Mouse (Mus musculus) left cerebral cortex, adult 8-10 months (tissue): ENCODE results near the gene Zan. TPM values are rescaled to one million over a fixed set of nuclear protein-coding genes. Genes with fewer than 3 reads are reported as not detected.
"Not testable (repeated sequence)": the region's sequence is repeated elsewhere in the genome, so short reads cannot be mapped to it uniquely, and the experiment has no call there.

ENCODE experiments used
- DNase-seq, 2 experiments: peaks; one replicate each; pipeline ENCODE4 v3.0.0; 2022; ENCODE audit warnings: low spot score in 2 of 2
- total RNA-seq, 4 experiments: library from RNA; stranded (reverse); gene quantifications; 2 replicates each; pipeline ENCODE4 v1.2.4; 2022

The Zan gene
- total RNA-seq, 4 experiments from 2014 or later: 0.20 to 0.53 (median 0.29) TPM

DNA sequence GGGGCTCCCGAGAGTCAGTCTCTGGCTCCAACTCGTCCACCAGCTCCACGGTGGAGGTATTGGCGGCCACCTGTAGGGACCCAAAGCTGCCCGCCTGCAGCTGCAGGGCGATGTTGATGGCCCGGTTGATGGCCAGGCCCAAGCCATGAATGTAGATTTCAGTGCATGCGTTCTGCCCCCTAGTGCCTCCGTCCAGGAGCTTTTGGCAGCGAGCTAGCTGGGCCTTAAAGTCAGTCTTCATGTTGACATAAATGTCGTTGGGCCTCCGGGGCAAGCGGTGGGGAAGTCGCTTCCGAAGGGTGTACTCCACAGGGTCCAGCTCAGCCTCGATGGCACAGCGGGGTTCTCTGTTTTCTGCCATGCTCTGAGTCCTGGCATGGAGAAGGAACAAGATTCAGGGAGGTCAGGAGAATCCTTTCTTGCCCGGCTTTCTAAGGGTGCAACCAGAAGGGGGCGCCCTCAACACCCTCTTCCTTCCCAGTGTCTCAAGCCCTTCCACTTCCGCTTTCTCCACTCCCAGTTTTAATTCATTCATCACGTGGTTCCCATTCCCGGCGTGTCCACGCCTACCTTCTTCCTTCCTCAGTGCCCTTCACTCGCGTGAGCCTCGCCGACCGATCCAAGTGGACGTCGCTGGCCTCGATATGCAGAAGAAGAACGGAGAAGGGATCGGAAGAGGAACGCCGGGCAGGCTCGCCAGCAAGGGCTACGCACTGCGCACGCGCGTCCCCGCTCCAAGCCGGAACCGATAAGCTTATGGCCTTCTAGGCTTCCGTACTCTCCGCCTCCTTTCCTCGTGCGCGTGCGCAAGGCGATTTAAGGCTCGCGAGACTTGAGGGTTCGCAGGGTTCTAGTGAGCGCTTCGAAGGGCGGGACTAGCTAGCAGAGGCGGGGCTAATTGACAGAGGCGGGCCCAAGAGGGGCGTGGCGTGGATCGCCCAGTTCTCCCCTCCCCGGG, 25.1 kb upstream of the Zan start, which contains the start of gene Pop7:
TSS of gene Pop7 (minus strand) at position 810 of the 958 bp plus-strand sequence.
- peak; percentile 99 to 100 for DNase-seq

DNA sequence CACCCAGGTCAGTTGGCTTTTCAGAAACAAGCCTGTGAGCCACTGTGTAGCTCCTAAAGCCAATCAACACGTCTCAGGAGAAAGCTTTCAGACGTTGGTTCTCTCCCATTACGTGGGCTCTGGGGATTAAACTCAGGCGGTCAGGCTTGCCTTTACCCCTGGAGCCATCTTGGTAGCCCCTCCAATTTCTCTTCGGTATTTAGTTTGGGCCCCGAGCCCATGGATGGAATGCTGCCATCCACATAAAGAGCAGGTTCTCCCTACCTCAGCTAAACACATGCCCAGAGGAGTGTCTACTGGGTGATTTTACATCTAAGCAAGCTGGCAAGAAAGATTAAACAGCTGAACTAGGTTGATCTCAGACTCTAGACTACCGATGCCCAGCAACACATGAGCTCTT, 23.3 kb upstream of the Zan start:
- no peak for DNase-seq

DNA sequence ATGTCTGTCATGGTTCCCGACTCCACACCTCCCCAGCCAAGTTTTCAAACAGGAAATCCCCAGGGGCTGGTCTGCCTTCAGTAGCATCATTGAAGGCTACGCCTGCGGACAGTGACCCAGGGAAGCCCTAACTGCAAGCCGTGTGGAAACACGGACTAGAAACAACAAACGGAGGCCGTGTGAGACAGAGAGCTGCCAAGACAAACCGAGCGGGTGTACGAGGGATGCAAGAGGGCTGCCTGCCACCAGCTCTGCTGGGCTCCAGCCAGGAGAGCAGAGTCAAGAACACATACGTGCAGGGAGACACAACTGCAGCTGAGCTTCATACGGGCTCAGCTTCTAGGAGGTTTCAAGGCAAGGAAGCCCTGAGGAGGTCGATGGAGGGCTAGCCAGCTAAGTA, 17.0 kb upstream of the Zan start:
- DNase-seq: no peak

DNA sequence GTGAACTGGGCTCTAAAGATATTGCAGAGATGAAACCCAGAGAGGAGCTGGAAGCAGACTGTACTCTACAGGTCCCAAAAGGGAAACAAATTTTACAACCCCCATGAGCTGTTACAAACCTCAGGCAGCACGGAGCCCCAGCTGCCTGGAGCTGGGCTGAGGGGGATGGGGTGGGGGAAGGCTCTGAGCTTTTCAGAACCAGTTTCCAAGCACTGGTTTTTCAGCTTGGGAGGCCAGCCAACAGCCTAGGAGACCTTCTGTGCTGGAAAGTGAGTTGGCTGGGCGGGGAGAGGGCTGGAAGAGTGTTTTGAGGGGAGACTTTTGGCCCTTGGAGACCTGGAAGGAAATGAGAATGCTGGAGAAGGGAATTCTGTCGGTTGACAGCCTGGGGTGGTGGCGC, 14.7 kb upstream of the Zan start:
- DNase-seq: no peak

DNA sequence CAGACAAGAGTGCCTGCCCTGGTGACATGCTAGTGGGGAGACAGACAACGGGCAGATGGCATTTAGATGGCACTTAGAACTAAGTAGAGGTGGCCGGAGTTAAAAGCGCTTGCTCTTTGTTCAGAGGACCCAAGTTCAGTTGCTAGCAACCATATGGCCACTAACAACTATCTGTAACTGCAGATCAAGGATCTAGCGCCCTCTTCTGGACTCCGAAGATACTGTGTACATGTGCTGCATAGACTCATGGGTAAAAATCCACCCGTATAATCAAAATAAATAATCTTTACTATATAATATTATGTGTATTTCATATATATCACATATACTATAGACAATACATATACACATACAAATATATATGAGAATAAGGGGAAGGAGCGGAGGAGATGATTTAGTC, 10.8 kb upstream of the Zan start:
- no peak for DNase-seq

DNA sequence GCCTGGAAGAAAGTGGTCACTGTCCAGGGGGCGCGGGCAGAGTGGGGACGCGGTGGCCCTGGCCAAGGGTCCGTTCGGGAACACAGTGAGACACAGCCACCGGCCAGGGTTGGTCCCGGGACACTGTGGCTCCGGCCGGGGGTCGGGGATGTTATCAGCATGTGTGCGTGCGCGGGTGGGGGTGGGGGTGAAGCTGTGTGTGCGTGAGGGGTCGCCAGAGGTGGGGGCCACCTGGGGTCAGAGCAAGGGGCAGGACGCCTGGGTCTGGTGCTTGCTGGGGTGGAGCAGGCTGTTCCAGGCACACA, 8.9 kb upstream of the Zan start:
- no peak for DNase-seq

DNA sequence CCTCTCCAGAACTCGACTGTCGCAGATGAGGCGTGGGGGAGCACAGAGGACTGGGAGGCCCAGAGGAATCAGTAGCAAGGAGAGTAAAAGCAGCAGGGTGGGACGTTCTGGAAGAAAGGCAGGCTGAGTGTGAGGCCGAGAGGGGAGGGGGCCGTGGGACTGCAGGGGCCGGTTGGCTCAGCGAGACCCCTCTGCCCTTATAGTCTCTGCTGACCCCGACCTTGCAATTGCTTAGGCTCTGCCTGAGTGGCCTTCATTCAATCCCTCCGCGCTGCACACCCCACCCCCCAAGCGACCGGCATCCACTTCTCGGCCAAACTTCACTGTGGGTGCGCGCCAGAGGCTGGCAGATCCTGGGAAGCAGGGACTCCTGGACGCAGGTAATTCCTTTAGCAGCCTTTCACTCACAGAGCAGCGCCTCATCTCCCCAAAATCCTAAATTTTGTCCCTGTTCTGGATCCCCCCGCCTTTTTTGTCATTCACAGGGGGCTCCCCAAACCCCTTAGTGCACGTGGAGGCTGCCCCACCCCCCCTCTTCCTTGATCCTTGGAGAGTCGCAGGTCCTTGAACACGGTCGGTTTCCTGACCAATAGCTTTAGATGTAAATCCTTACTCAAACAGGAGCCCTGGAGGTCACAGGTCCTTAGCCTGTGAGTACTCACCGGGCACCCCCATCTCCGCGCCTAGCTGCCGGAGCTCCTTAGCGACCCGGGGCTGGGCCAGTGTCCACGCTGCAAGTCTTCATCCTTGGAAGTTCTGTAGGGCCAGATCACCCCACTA, 8.4 kb upstream of the Zan start:
- no peak for DNase-seq

DNA sequence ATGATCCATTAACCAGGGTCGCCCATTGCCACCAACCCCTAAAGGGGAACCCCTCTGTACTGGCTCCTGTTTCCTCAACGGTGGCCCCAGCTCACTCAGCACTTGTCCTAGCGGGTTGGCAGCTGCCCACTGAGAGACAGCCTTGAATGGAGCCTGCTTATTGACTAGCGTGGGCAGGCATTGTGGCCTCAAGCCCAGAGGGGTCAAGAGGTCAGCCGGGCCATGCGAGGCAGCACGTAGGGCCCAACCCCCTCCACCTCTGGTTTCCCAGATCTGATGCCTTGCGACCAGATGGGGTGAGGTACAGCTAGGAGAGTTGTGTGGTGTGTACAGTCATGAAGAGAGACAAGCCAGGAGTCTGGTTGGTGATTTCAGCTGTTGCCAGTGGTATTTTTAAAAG, 5.0 kb upstream of the Zan start:
- no peak for DNase-seq

DNA sequence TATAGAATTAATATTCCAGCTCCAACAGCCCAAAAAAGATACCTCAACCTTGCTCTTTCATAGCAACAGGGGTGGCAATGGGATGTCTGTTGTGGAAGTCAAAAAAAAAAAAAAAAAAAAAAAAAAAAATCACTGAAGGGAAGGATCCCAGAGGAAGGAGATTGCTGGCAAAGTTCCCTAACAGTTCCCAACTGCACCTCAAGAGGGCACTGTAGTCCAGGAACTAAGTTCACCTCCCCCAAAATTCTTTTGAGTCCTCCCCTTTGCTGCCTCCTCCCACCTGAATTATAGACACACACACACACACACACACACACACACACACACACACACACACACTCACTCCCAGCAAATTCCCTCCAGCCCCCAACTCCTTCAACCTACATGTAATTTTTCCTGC, 4.3 kb upstream of the Zan start:
- peak; percentile 45 to 79 for DNase-seq

DNA sequence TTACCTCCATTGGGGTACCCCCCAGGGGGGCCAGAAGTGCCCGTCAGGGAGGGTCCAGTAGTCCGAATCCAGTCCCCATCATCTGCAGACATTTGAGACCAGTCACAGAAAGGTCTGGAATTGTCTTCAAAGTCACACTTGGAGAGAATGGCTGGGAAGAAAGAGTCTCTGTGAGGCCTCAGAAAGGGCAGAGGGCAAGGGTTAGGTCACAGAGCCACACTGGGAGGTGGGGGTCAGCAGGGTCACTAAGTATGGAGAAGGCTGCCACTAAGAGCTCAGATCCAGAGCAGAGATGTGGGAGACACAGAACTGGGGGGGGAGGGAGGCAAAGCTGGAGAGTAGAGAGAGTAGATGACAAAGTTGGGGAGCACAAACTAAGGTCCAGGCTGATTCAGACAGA, 2.5 kb downstream of the Zan start:
- no peak for DNase-seq

DNA sequence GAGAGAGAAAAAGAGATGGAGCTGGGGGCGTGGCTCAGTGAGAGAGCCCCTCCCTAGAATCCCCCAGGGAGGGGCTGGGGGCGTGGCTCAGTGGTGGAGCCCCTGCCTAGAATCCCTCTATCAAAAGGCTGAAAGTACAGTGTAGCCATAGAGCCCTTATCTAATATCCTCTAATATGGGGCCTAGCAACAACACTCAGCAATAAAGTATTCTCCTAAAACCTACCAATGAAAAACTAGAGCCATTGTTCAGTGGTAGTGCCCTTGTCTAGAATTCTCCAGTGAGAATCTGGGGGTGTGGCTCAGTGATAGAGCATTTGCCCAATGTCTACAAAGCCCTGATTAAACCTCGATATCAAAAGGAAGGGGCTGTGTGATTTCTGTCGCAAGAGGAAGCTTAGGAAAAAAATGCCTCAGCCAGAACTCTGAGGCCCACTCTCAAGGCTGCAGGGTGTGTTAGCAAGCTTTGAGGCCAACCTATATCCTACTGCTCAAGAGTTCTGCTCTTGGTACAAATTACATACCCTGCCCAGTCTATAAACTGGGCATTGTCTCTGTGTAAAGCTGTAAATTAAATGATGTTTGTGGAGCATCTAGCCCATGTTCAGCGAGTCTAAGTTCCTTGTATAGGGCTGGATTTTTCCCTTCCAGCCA, 4.5 kb downstream of the Zan start:
- DNase-seq: no peak

DNA sequence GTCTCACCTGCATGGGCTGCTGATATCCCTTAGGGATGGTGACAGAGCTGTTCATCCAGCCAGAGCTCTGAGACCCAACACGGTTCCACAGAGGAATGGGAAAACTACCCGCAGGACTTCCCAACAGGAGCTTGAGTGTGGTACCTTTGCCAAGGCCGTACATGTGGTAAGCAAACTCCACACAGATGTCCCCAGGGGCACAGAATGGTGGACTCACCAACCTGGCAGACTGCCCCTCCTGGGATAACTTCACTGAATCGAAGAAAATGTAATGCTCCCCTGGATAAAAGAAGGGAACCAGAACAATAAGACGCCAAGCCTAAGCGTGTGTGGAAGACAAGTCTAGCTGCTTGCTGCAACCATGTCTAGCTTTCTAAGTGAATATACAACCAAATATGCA, 9.9 kb downstream of the Zan start:
- DNase-seq: no peak

DNA sequence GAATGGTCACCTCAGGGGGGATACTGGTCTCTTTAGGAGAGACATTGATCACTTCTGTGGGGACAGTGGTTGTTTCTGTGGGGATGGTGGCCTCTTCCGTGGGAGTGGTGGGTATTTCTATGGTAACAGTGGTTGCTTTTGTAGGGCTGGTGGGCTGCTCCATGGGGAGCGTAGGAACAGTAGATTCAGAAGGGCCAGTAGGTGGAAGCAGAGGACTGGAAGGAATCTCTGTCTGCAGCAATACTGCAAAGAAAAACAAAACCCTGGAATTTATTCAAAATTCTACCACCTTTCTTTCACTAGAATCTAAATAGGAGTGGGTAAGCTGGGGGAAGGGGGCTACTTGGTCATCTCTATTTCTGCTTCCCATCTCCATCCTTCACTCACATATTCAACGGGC, 11.8 kb downstream of the Zan start:
- no peak for DNase-seq

DNA sequence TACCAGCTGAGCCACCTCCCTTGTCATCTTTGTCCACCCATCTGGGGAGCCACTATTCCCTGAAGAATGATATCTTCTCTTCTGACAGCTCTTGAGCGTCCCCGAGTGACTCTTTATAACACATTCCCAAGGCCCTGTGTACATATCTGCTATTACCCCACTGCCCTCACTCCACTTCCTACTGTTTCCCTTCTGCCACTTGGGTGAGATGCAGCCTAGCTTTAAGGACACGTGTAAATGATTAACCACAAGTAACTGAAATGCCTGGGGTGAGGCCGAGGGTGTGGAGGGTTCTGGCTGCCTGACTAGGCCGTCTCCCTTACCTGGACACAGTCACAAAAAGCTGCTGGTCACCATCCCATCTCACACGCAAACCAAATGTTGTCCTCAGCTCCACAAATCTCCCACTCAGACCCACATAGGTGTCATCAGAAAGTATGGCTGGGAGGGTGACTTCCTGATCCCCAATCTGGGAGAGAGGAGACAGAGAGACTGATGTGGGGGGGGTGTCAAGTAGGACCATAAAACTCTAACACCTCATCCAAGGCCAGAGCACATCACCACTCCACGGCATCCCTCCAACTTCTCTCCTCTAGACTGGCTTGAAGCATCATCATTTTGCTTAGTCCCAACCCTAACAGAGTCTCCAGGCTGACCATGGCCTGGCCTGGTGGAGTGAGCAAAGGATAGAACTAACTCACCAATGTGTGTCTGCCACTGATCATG, 20.8 kb downstream of the Zan start:
- DNase-seq: no peak

DNA sequence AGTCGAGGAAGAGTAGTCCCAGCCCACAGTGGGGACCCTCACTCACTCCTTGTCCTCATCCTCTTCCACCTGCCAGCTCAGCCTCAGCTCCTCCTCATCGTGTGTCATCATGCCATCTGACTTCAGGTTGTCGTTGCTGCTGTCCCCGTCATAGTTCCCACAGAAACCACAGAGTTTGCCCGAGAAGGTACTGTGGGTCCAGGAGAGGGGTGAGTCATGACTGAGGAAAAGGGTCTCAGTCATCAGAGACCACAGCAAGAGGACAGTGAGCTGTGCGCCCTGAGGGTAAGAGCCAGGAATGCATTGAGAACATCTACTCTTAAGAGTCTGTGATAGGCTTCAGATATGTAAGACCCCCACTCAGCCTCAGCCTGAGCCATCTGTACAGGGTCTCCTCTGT, 21.7 kb downstream of the Zan start:
- no peak for DNase-seq

DNA sequence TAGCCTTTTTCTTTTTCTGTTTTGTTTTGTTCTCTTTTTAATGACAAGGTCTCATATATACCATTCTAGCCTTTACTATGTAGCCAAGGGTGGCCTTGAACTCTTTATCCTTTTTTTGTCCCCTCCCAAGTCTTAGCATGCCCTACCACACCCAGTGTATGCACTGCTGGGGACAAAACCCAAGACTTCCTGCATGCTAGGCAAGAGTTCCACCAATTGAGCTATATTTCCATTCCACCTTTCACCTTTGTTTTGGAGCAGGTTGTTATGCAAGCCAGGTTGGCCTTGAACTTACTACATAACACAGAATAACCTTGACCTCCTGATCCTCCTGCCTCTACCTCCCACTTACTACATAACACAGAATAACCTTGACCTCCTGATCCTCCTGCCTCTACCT, 31.3 kb downstream of the Zan start:
- DNase-seq: no peak

DNA sequence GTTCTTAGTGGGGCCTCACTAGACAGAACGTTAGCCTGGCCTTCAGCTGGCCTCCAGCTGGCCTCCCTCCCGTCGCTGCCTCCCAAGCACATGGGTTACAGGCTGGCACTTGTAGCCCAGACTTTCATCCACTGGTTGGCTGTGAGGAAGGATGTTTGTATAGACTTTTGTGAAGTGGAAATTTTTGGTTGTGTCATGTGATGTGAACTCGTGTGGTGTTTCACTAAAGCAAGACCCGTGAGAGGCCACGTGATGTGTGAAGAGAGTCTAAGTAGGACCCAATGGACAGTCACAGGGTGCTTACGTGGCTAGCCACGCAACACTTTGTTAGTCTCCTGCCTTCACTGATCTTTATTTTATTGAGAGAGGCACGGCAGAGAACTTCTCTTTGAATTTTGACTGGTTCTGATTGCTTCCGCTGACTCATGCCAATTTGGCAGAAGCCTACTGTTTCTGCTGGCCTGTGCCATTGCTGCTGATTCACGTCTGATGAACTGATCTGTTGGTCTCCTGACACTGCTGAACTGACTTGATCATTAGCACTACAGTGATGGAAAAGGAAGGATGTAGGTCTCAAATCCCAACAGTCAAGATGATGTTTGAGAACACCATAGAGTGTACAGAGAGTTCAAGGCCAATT, 36.5 kb downstream of the Zan start:
- no peak for DNase-seq

DNA sequence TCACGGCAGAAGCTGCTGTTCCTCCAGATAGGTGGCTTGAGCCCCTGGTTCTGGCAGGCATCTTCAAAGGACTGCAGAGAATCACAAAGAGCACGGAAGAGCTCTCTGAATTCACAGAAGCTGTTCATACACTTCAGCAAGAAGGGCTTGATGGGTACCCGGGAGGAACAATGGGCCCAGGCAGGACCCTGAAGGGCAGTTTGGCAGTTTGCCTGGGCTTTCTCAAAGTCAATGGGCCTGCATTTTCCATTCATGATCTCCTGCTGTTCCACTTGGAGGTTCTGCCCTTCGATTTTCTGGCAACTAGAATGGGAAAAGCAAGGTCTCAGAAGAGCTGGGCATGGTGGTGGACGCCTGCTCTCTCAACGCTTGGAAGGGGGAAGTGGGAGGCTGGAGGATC, 43.0 kb downstream of the Zan start:
- DNase-seq: no peak

DNA sequence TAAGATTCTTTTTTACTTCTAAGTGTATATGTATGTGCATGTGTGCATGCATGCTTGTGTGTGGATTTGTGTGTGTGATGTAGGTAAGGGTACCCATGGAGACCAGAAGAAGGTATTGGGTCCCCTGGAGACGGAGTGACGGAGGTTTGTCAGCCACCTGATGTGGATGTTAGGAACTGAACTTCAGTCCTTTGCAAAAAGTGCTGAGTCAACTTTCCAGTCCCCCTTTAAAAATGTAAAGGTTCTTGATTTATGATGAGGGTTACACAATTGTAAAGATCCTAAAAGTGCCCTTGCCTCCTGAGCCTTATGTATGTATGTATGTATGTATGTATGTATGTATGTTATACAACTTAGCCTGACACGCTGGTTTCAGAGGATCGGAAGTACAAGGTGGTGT, 46.5 kb downstream of the Zan start:
- not testable (repeated sequence) for DNase-seq

DNA sequence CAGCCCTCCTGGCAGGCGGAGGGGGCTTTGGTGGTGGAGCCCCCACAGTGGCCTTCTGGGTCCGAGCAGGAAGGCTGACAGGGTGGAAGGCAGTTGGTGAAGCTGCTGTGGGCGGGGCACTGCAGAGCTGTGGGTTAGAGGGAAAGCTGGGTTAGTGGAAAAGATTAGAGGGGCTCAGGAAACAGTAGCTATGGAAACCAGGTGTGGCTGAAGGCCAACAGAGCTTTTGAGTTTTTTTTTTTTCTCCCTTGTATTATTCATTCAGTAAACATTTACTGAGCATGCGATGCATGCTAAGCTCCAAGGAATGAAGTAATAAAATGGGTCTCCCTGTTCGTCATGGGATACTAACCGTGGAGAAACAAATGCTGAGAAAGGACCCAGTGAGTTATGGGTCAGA, 51.2 kb downstream of the Zan start:
- DNase-seq: no peak

DNA sequence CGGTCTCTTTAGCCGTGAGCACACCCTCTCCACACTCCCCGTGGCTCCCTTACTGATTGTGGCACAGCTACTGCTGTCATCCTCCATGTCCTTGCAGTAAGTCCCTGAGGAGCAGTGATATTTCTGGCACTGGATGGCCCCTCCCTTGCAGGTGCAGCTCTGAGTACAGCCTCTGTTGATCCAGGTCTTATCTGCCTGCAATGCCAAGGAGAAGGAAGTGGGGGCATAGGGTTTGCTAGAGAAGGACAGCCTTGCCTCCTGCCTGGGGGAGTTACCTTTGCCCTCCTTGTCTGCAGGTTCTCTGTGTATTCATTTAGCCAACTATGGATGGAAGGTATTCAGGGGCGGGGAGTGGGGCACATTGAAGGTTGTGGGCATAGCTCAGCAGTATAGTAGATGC, 57.0 kb downstream of the Zan start:
- DNase-seq: no peak
